Mouse (Mus musculus) MEL (cell line): ENCODE results near the gene G430095P16Rik. TPM values are rescaled to one million over a fixed set of nuclear protein-coding genes. Genes with fewer than 3 reads are reported as not detected.

Experiments used
- DNase-seq: peaks from one replicate; pipeline ENCODE4 v3.0.0; 2011; ENCODE audit warnings: low read depth, low spot score
- H3K27ac ChIP-seq: 2 replicates; pipeline ENCODE4 v1.5.1; 2012; ENCODE audit warnings: low read depth, mild to moderate bottlenecking, control low read depth, low read length, moderate library complexity; ENCODE audit not compliant: control insufficient read depth
- H3K27me3 ChIP-seq, 2 experiments: fragments of 150-350 bp in 1 of 2; sonication (generic) in 1 of 2; 2 replicates each; pipeline ENCODE4 v1.6.1; 2012; ENCODE audit warnings: low read length in 2 of 2, mild to moderate bottlenecking in 2 of 2, improper control_type of control experiment in 1 of 2, moderate library complexity in 1 of 2; ENCODE audit not compliant: insufficient read depth in 2 of 2, control insufficient read depth in 1 of 2
- H3K36me3 ChIP-seq, 2 experiments: 2 replicates each; pipeline ENCODE4 v1.6.1; 2012 to 2014; ENCODE audit warnings: low read length in 2 of 2, improper control_type of control experiment in 1 of 2, inconsistent platforms in 1 of 2, mild to moderate bottlenecking in 1 of 2; ENCODE audit not compliant: insufficient read depth in 2 of 2, control insufficient read depth in 1 of 2
- H3K4me1 ChIP-seq, 2 experiments: fragments of 150-350 bp in 1 of 2; sonication (generic) in 1 of 2; 2 replicates each; pipeline ENCODE4 v1.6.1; 2012; ENCODE audit warnings: low read length in 2 of 2, improper control_type of control experiment in 1 of 2, mild to moderate bottlenecking in 1 of 2; ENCODE audit not compliant: insufficient read depth in 2 of 2, control insufficient read depth in 1 of 2
- H3K4me3 ChIP-seq, 2 experiments: fragments of 150-350 bp in 1 of 2; sonication (generic) in 1 of 2; 2 replicates each; pipeline ENCODE4 v1.5.1; 2012; ENCODE audit warnings: low read depth in 2 of 2, low read length in 2 of 2, mild to moderate bottlenecking in 2 of 2, moderate library complexity in 2 of 2, control low read depth in 1 of 2, improper control_type of control experiment in 1 of 2; ENCODE audit not compliant: control insufficient read depth in 1 of 2, insufficient read depth in 1 of 2
- H3K79me2 ChIP-seq: 2 replicates; pipeline ENCODE4 v1.6.1; 2012; ENCODE audit warnings: mild to moderate bottlenecking, low read length, moderate library complexity; ENCODE audit not compliant: control insufficient read depth, poor library complexity, insufficient read depth
- H3K9ac ChIP-seq: 2 replicates; pipeline ENCODE4 v1.6.1; 2012; ENCODE audit warnings: low read depth, mild to moderate bottlenecking, control low read depth, low read length, moderate library complexity; ENCODE audit not compliant: control insufficient read depth, poor library complexity, severe bottlenecking
- H3K9me3 ChIP-seq: fragments of 150-350 bp; sonication (generic); replicated peaks from 2 replicates; pipeline ENCODE4 v1.6.1; 2012; ENCODE audit warnings: mild to moderate bottlenecking, low read length, improper control_type of control experiment, moderate library complexity; ENCODE audit not compliant: insufficient read depth
- BHLHE40 ChIP-seq: IDR thresholded peaks from 2 replicates; pipeline ENCODE4 v1.6.1; 2012; ENCODE audit warnings: low read depth, mild to moderate bottlenecking, inconsistent platforms, low read length, improper control_type of control experiment, borderline replicate concordance
- E2F4 ChIP-seq: IDR thresholded peaks from 2 replicates; pipeline ENCODE4 v1.6.1; 2011; ENCODE audit warnings: low read depth, low read length, improper control_type of control experiment, borderline replicate concordance
- ELF1 ChIP-seq: IDR thresholded peaks from 2 replicates; pipeline ENCODE4 v1.6.1; 2014; ENCODE audit warnings: low read depth, mild to moderate bottlenecking, inconsistent platforms, low read length, improper control_type of control experiment, moderate library complexity
- EP300 ChIP-seq, 2 experiments: IDR thresholded peaks; 2 replicates each; pipeline ENCODE4 v1.6.1; 2011; ENCODE audit warnings: improper control_type of control experiment in 2 of 2, low read length in 2 of 2, low read depth in 1 of 2, mild to moderate bottlenecking in 1 of 2
- HCFC1 ChIP-seq: IDR thresholded peaks from 2 replicates; pipeline ENCODE4 v1.6.1; 2012; ENCODE audit warnings: low read depth, mild to moderate bottlenecking, inconsistent platforms, low read length, improper control_type of control experiment, moderate library complexity
- JUND ChIP-seq: IDR thresholded peaks from 2 replicates; pipeline ENCODE4 v1.6.1; 2011; ENCODE audit warnings: low read depth, mild to moderate bottlenecking, improper control_type of control experiment, low read length
- KAT2A ChIP-seq: conservative IDR thresholded peaks from 2 replicates; pipeline ENCODE4 v1.6.1; 2012; ENCODE audit warnings: low read depth, low read length, improper control_type of control experiment, inconsistent platforms
- MAFK ChIP-seq: IDR thresholded peaks from 2 replicates; pipeline ENCODE4 v1.6.1; 2011; ENCODE audit warnings: low read depth, mild to moderate bottlenecking, low read length, improper control_type of control experiment, borderline replicate concordance
- MXI1 ChIP-seq: IDR thresholded peaks from 2 replicates; pipeline ENCODE4 v1.6.1; 2011; ENCODE audit warnings: mild to moderate bottlenecking, low read depth, low read length, improper control_type of control experiment
- POLR2A ChIP-seq, 2 experiments: IDR thresholded peaks; 2 replicates each; pipeline ENCODE4 v1.6.1; 2011 to 2012; ENCODE audit warnings: low read length in 2 of 2, mild to moderate bottlenecking in 2 of 2, control low read depth in 1 of 2, improper control_type of control experiment in 1 of 2, low read depth in 1 of 2, moderate library complexity in 1 of 2; ENCODE audit not compliant: control insufficient read depth in 1 of 2, insufficient read depth in 1 of 2, poor library complexity in 1 of 2
- POLR2AphosphoS2 ChIP-seq: IDR thresholded peaks from 2 replicates; pipeline ENCODE4 v1.6.1; 2011; ENCODE audit warnings: low read length, improper control_type of control experiment
- RAD21 ChIP-seq: IDR thresholded peaks from 2 replicates; pipeline ENCODE4 v1.6.1; 2011; ENCODE audit warnings: mild to moderate bottlenecking, low read depth, low read length, improper control_type of control experiment
- SMC3 ChIP-seq: IDR thresholded peaks from 2 replicates; pipeline ENCODE4 v1.6.1; 2011; ENCODE audit warnings: low read depth, low read length, improper control_type of control experiment
- TBP ChIP-seq: IDR thresholded peaks from 2 replicates; pipeline ENCODE4 v1.8.0; 2011; ENCODE audit warnings: low read depth, low read length, improper control_type of control experiment
- UBTF ChIP-seq: IDR thresholded peaks from 2 replicates; pipeline ENCODE4 v1.6.1; 2012; ENCODE audit warnings: low read depth, mild to moderate bottlenecking, inconsistent platforms, low read length, improper control_type of control experiment, moderate library complexity, borderline replicate concordance; ENCODE audit not compliant: insufficient read depth
- ZMIZ1 ChIP-seq: IDR thresholded peaks from 2 replicates; pipeline ENCODE4 v1.6.1; 2012; ENCODE audit warnings: low read depth, mild to moderate bottlenecking, inconsistent platforms, low read length, improper control_type of control experiment, moderate library complexity
- polyA plus RNA-seq, 2 experiments: library from polyadenylated mRNA; stranded (reverse) in 1 of 2; unstranded in 1 of 2; fragments of >175 nt in 1 of 2; fragments of >200 nt in 1 of 2; gene quantifications; 2 replicates each; pipeline versions ENCODE4 v1.2.1 to v1.2.4; 2012; ENCODE audit warnings: low replicate concordance in 2 of 2, low read depth in 1 of 2; ENCODE audit not compliant: insufficient read length in 2 of 2, insufficient read depth in 1 of 2, missing spikeins in 1 of 2
- total RNA-seq: library from RNA; depleted of rRNA; stranded (reverse); fragments of 300-350 nt; gene quantifications from 2 replicates; pipeline ENCODE4 v1.2.3, GENCODE M21; 2012

Gene G430095P16Rik
- total and polyA plus RNA-seq, 3 experiments: 5.6 to 17.1 TPM; not detected in 1

DNA sequence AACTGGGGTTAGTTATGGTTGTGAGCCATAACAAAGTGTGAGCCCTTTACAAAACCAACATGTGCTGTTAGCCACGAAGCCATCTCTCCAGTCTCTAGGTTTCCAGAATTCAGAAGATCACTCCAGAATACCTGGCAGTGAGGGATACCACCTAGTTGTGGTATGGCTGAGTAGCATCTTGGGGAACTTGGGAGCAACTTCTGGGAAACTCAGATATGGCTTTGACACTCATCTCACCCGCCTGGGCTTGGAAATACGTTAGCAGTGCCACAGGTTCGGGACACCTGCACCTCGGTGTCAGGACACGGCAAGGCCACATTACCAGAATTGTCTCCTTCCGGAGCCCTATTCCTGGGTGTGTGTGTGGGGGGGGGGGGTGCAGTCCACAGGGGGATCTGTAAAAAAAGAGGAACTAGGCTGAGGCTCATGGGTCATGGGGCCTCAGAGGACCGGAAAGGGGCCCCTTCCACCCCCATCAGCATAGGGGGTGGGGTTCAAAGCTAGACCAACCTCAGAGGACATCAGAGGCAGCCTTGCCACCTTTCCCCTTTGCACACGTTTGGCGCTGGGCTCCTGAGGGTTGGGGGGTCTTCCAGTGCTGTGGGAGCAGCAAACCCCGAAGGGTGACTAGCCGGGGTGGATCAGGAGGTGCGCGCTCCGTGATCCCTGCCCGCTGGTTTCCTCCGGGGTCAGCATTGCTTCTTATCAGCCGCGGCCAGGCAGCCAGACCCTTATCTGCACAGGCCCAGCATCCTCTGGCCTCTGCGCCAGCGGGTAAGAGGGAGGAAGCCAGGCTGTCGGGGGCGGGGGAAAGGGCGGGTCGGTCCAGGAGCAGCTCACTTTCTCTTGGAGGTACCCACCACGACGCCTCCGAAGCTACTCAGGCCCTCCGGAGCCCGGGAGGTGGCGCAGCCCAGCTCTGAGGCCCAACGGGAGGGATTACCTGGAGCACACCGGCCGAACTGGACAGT is 21.6 kb upstream of the G430095P16Rik start, which contains the start of gene Lyl1 (continued):
- TF ChIP-seq MAFK (peak; percentile 27; the same call in 1 of the 2 replicates), POLR2AphosphoS2 (peak; percentile 94), ELF1 (peak; percentile 58; the same call in 1 of the 2 replicates), RAD21 (no peak), UBTF (peak; percentile 86; the same call in 1 of the 2 replicates), SMC3 (peak; percentile 49), KAT2A (no peak; the same call in 1 of the 2 replicates), MXI1 (peak; percentile 66), ZMIZ1 (peak; percentile 91), EP300 (IDR thresholded peaks at IDR 0.05; ENCODE audit: low read depth in 1 of 2, low read length in 2 of 2) (peak; percentile 94 to 96), HCFC1 (0 out of 2 replicates have a peak, but pooled peaks have one; percentile 13), JUND (no peak), BHLHE40 (peak; percentile 13; the same call in 1 of the 2 replicates)

DNA sequence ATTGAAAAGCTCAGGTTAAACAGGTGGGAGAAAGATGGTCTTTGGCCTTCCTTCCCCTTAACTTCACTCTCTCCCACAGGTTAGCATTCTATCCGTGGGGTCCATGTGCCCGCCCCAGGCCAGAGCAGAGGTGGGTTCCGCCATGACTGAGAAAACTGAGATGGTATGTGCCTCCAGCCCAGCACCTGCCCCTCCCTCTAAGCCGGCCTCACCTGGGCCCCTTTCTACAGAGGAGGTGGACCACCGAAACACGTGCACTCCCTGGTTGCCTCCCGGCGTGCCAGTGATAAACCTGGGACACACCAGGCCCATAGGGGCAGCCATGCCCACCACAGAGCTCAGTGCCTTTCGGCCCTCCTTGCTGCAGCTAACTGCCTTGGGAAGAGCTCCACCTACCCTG is 20.2 kb upstream of the G430095P16Rik start:
- Histone ChIP-seq H3K27me3 (no peaks in the 10 kb centered on the region), H3K9ac (peak overlapping the region; percentile 98), H3K9me3 (no peaks in the 10 kb centered on the region), H3K4me1 (peaks cover 6 to 24% of the 10 kb centered on the region in 2 experiments)
- TF ChIP-seq POLR2A (IDR thresholded peaks at IDR 0.05; ENCODE audit: control insufficient read depth in 1 of 2, insufficient read depth in 1 of 2, low read depth in 1 of 2, low read length in 2 of 2, poor library complexity in 1 of 2) (0 out of 4 replicates have a peak, but pooled peaks of 1 of the 2 experiments have one; percentile 29), EP300 (IDR thresholded peaks at IDR 0.05; ENCODE audit: low read depth in 1 of 2, low read length in 2 of 2) (no peak), MXI1 (peak; percentile 23; the same call in 1 of the 2 replicates)
- TF ChIP-seq, all 39 proteins: peak for 2
- Histone ChIP-seq H3K79me2 (peaks cover 32% of the 10 kb centered on the region), H3K36me3 (peaks cover 0 to 15% of the 10 kb centered on the region in 2 experiments; a peak in 2 of 4 replicates), H3K4me3 (peak overlapping the region; percentile 83 to 98), H3K27ac (peak overlapping the region; percentile 98)
- DNase-seq: peak; percentile 52

DNA sequence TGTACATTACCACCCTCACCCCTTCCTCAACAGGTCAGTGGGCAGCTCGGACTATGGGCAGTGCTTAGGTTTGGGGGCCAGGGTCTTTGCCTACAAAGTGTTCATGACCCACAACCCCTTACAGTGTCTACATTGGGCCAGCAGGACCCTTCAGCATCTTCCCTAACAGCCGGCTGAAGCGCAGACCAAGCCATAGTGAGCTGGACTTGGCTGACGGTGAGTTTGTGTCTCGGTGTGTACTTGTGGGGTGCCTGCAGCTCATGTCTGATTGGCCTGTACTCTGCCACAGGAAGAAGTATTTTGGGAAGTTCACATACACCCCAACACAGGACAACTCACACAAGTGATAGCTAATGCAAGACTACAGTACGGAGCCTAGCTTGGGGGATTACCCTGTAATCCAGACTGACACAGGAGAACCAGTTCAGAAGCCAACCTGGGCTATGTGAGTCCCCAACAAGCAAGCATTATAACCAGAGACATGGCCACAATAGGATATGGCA is 19.8 kb upstream of the G430095P16Rik start:
- Histone ChIP-seq H3K4me3 (peak overlapping the region; percentile 83 to 98), H3K27me3 (no peaks in the 10 kb centered on the region), H3K27ac (peak overlapping the region; percentile 98), H3K79me2 (peaks cover 32% of the 10 kb centered on the region), H3K36me3 (peaks cover 0 to 15% of the 10 kb centered on the region in 2 experiments; a peak in 2 of 4 replicates), H3K9ac (peak overlapping the region; percentile 98), H3K9me3 (no peaks in the 10 kb centered on the region), H3K4me1 (peaks cover 6 to 24% of the 10 kb centered on the region in 2 experiments)
- peak; percentile 6; the same call in 1 of the 2 replicates for TF ChIP-seq TBP
- TF ChIP-seq POLR2A (IDR thresholded peaks at IDR 0.05; ENCODE audit: control insufficient read depth in 1 of 2, insufficient read depth in 1 of 2, low read depth in 1 of 2, low read length in 2 of 2, poor library complexity in 1 of 2): peak; percentile 13 to 51; a peak in 2 of 4 replicates
- no peak for TF ChIP-seq E2F4
- TF ChIP-seq HCFC1: 0 out of 2 replicates have a peak, but pooled peaks have one; percentile 31
- peak; percentile 80 for DNase-seq
